Mouse (Mus musculus): ENCODE results near the gene Pald1. TPM values are rescaled to one million over a fixed set of nuclear protein-coding genes. Genes with fewer than 3 reads are reported as not detected.

Gene Pald1
- polyA plus RNA-seq, 1 experiment from 2014 or later = 19.0 TPM

- Histone ChIP-seq H3K27ac (ENCODE audit: low read depth, low read length) (0 out of 2 replicates have a peak overlapping the region, but pooled peaks have one; percentile 28), H3K9ac (replicated peaks; ENCODE audit: low read depth, low read length) (no peak overlapping the region), H3K27me3 (ENCODE audit: control insufficient read depth, insufficient read depth, low read length) (no peaks in the 10 kb centered on the region), H3K4me2 (ENCODE audit: low read depth, low read length) (peak overlapping the region; percentile 69), H3K36me3 (ENCODE audit: control insufficient read depth, insufficient read depth, low read length) (no peaks in the 10 kb centered on the region), H3K4me3 (ENCODE audit: low read depth, low read length) (peak overlapping the region; percentile 11), H3K4me1 (ENCODE audit: control insufficient read depth, insufficient read depth, low read length) (peaks cover 14% of the 10 kb centered on the region), H3K9me3 (ENCODE audit: control insufficient read depth, low read length) (no peaks in the 10 kb centered on the region)
- ATAC-seq (ENCODE audit: low read depth) = no peak
- 10% methylated on average over 9 of the region's 9 CpGs for WGBS
Observed at GRCm38 (mm10) chr10:61380186-61380585, 3.1 kb downstream of the Pald1 start.

DNA sequence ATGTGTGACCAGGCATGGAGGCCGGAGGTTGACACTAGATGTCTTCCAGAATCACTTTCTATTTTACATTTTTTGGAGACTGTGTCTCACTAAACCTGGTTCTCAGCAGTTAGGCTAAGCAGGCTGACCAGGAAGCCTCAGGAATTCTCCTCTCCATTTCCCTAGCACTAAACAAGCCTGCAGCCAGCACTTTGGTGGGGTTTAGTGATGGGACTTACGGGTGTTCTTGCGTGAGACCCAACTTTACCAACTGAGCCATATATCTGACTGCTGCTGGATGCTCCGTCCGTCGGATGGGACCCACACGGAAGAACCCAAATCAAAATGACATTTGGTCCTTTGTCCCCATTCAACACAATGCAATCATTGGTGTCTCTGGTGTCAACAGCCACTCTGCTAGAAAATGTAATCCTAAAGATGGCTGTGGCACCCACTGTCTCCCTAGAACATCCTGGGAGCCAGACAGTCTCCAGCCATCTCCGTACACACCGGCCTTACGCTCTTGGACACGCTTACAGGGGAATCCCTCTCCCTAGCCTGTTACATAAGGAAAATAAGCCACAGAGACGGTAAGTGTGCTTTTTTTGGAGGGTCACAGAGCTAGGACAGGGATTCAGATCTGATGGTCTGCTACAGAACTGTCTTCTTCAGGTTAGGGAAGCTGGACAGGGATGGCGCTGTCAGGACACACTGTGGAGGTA, 3.8 kb downstream of the Pald1 start:
- no peak overlapping the region; the same call in 1 of the 2 replicates for H3K27ac ChIP-seq (ENCODE audit: low read depth, low read length)
- H3K9me3 ChIP-seq (ENCODE audit: control insufficient read depth, low read length) = no peaks in the 10 kb centered on the region
- H3K36me3 ChIP-seq (ENCODE audit: control insufficient read depth, insufficient read depth, low read length) = no peaks in the 10 kb centered on the region
- H3K4me3 ChIP-seq (ENCODE audit: low read depth, low read length) = no peak overlapping the region
- no peak for ATAC-seq (ENCODE audit: low read depth)
- peaks cover 14% of the 10 kb centered on the region for H3K4me1 ChIP-seq (ENCODE audit: control insufficient read depth, insufficient read depth, low read length)
- H3K4me2 ChIP-seq (ENCODE audit: low read depth, low read length) = peak overlapping the region; percentile 69; the same call in 1 of the 2 replicates
- WGBS = 82% methylated on average over 13 of the region's 13 CpGs
- H3K9ac ChIP-seq (replicated peaks; ENCODE audit: low read depth, low read length) = no peak overlapping the region
- no peaks in the 10 kb centered on the region for H3K27me3 ChIP-seq (ENCODE audit: control insufficient read depth, insufficient read depth, low read length)

DNA sequence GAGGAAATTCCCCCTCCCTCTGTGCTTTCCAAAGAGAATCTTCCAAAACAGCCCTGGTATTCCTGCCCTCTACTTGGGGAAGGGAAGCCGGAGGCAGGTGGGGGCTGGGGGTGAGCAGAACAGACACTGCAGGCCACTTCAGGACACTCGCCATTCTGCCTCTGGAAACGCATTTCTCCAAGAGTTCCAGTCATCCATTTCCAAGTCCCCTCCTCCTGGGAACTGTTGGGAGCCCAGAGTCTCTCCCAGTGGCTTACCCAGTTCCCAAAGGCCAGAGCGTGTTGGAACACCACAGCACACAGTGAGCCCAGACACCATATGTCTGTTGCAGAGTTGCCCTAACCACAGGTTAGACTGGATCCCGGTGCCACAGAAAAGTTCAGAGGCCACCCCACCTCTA, 4.6 kb downstream of the Pald1 start:
- H3K4me2 ChIP-seq (ENCODE audit: low read depth, low read length) = no peak overlapping the region
- H3K4me1 ChIP-seq (ENCODE audit: control insufficient read depth, insufficient read depth, low read length) = peaks cover 6% of the 10 kb centered on the region
- no peak for ATAC-seq (ENCODE audit: low read depth)
- no peaks in the 10 kb centered on the region for H3K9me3 ChIP-seq (ENCODE audit: control insufficient read depth, low read length)
- H3K27ac ChIP-seq (ENCODE audit: low read depth, low read length) = no peak overlapping the region
- H3K27me3 ChIP-seq (ENCODE audit: control insufficient read depth, insufficient read depth, low read length) = no peaks in the 10 kb centered on the region
- 86% methylated on average over 5 of the region's 5 CpGs for WGBS
- no peak overlapping the region for H3K4me3 ChIP-seq (ENCODE audit: low read depth, low read length)
- H3K9ac ChIP-seq (replicated peaks; ENCODE audit: low read depth, low read length) = no peak overlapping the region
- H3K36me3 ChIP-seq (ENCODE audit: control insufficient read depth, insufficient read depth, low read length) = no peaks in the 10 kb centered on the region

GRCm38 (mm10) chr10:61378050-61378449, 5.3 kb downstream of the Pald1 start:
- Histone ChIP-seq H3K27me3 (ENCODE audit: control insufficient read depth, insufficient read depth, low read length) (no peaks in the 10 kb centered on the region), H3K4me3 (ENCODE audit: low read depth, low read length) (no peak overlapping the region), H3K27ac (ENCODE audit: low read depth, low read length) (no peak overlapping the region), H3K9ac (replicated peaks; ENCODE audit: low read depth, low read length) (no peak overlapping the region), H3K36me3 (ENCODE audit: control insufficient read depth, insufficient read depth, low read length) (no peaks in the 10 kb centered on the region), H3K4me1 (ENCODE audit: control insufficient read depth, insufficient read depth, low read length) (peaks cover 5% of the 10 kb centered on the region; the same call in 1 of the 2 replicates), H3K9me3 (ENCODE audit: control insufficient read depth, low read length) (no peaks in the 10 kb centered on the region), H3K4me2 (ENCODE audit: low read depth, low read length) (no peak overlapping the region)
- ATAC-seq (ENCODE audit: low read depth) = no peak
- 92% methylated on average over 5 of the region's 5 CpGs for WGBS

- no peak overlapping the region for H3K9ac ChIP-seq (replicated peaks; ENCODE audit: low read depth, low read length)
- WGBS = 79% methylated on average over 6 of the region's 6 CpGs
- ATAC-seq (ENCODE audit: low read depth) = no peak
- no peak overlapping the region for H3K4me3 ChIP-seq (ENCODE audit: low read depth, low read length)
- H3K36me3 ChIP-seq (ENCODE audit: control insufficient read depth, insufficient read depth, low read length) = no peaks in the 10 kb centered on the region
- no peak overlapping the region for H3K4me2 ChIP-seq (ENCODE audit: low read depth, low read length)
- H3K9me3 ChIP-seq (ENCODE audit: control insufficient read depth, low read length) = no peaks in the 10 kb centered on the region
- H3K27ac ChIP-seq (ENCODE audit: low read depth, low read length) = no peak overlapping the region
- no peaks in the 10 kb centered on the region for H3K4me1 ChIP-seq (ENCODE audit: control insufficient read depth, insufficient read depth, low read length)
- no peaks in the 10 kb centered on the region for H3K27me3 ChIP-seq (ENCODE audit: control insufficient read depth, insufficient read depth, low read length)
Observed at GRCm38 (mm10) chr10:61374771-61375481, 8.4 kb downstream of the Pald1 start.

GRCm38 (mm10) chr10:61374076-61374475, 9.3 kb downstream of the Pald1 start:
- no peaks in the 10 kb centered on the region for H3K9me3 ChIP-seq (ENCODE audit: control insufficient read depth, low read length)
- H3K36me3 ChIP-seq (ENCODE audit: control insufficient read depth, insufficient read depth, low read length) = no peaks in the 10 kb centered on the region
- no peak overlapping the region for H3K9ac ChIP-seq (replicated peaks; ENCODE audit: low read depth, low read length)
- ATAC-seq (ENCODE audit: low read depth) = no peak
- H3K4me1 ChIP-seq (ENCODE audit: control insufficient read depth, insufficient read depth, low read length) = no peaks in the 10 kb centered on the region
- H3K27ac ChIP-seq (ENCODE audit: low read depth, low read length) = no peak overlapping the region
- no peak overlapping the region for H3K4me3 ChIP-seq (ENCODE audit: low read depth, low read length)
- no peaks in the 10 kb centered on the region for H3K27me3 ChIP-seq (ENCODE audit: control insufficient read depth, insufficient read depth, low read length)
- 63% methylated on average over 4 of the region's 4 CpGs for WGBS
- H3K4me2 ChIP-seq (ENCODE audit: low read depth, low read length) = no peak overlapping the region

DNA sequence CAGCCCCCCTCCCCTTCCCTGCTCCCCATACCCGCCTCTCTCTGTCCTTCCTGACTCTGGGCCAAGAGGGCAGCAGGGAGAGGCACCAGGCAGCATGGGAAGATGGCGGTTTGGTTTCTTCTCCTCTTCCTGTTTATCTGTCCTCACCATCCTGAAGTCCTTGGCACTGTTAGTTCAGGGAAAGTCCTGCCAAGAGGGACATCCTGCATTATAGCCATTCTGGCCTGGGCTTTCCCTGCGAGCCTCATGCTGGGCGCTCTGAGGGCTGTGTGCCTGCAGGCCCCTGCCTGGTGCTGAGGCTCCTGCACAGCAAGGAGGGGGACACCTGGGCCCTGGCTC, 10.8 kb downstream of the Pald1 start:
- no peak for ATAC-seq (ENCODE audit: low read depth)
- no peak overlapping the region for H3K9ac ChIP-seq (replicated peaks; ENCODE audit: low read depth, low read length)
- H3K4me2 ChIP-seq (ENCODE audit: low read depth, low read length) = no peak overlapping the region
- WGBS = 66% methylated on average over 4 of the region's 4 CpGs
- H3K36me3 ChIP-seq (ENCODE audit: control insufficient read depth, insufficient read depth, low read length) = no peaks in the 10 kb centered on the region
- H3K4me1 ChIP-seq (ENCODE audit: control insufficient read depth, insufficient read depth, low read length) = no peaks in the 10 kb centered on the region
- H3K27me3 ChIP-seq (ENCODE audit: control insufficient read depth, insufficient read depth, low read length) = no peaks in the 10 kb centered on the region
- H3K9me3 ChIP-seq (ENCODE audit: control insufficient read depth, low read length) = no peaks in the 10 kb centered on the region
- no peak overlapping the region for H3K4me3 ChIP-seq (ENCODE audit: low read depth, low read length)
- no peak overlapping the region for H3K27ac ChIP-seq (ENCODE audit: low read depth, low read length)

DNA sequence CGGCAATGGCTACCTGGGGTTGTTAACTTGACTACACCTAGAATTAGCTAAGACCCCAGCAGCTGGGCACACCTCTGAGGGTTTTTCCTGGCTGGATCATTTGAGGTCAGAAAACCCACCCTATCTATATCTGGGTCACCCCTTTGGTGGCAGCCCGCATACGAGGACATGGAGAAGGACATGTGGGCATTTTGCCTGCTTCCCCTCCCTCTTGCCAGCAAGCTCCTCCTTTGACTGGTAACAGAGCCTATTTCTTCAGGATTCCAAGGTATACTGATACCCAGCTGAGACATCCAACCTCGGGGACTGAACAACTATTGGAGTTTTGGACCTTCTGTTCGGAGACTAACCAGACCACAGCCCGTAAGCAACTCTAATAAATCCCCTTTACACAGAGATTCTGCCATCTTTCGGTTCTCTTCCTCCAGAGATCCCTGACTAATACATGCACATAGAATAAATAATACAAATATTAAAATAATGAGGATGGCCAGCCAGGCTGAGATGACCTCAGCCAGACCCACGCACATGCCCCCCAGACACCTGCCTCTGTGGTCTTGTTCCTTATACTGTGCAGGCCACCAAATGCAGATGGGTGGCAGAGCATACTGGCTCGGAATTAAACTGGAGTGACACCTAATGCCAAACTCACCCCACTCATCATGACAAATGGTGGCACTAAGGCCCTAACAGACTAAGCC, 11.3 kb downstream of the Pald1 start:
- no peak for ATAC-seq (ENCODE audit: low read depth)
- no peak overlapping the region for H3K4me3 ChIP-seq (ENCODE audit: low read depth, low read length)
- H3K36me3 ChIP-seq (ENCODE audit: control insufficient read depth, insufficient read depth, low read length) = no peaks in the 10 kb centered on the region
- no peak overlapping the region for H3K9ac ChIP-seq (replicated peaks; ENCODE audit: low read depth, low read length)
- no peaks in the 10 kb centered on the region for H3K9me3 ChIP-seq (ENCODE audit: control insufficient read depth, low read length)
- H3K27me3 ChIP-seq (ENCODE audit: control insufficient read depth, insufficient read depth, low read length) = no peaks in the 10 kb centered on the region
- no peaks in the 10 kb centered on the region for H3K4me1 ChIP-seq (ENCODE audit: control insufficient read depth, insufficient read depth, low read length)
- no peak overlapping the region for H3K4me2 ChIP-seq (ENCODE audit: low read depth, low read length)
- no peak overlapping the region for H3K27ac ChIP-seq (ENCODE audit: low read depth, low read length)
- WGBS = 81% methylated on average over 9 of the region's 9 CpGs

Data from neural tube, embryonic 14.5 days (tissue).